Mouse (Mus musculus) forebrain, embryonic 14.5 days (tissue): ENCODE data around the gene Fzd4. TPM values are rescaled to one million over a fixed set of nuclear protein-coding genes. Genes with fewer than 3 reads are reported as not detected.

Experiments used
- ATAC-seq: fragments of 200-750 bp; cut with Nextera tagmentation; 2 replicates; pipeline ENCODE4 v1.8.0; 2017; ENCODE audit warnings: mild to moderate bottlenecking, moderate library complexity
- DNase-seq: peaks from one replicate; pipeline ENCODE4 v3.0.0-alpha.2; 2015; ENCODE audit warnings: low spot score
- H3K27ac ChIP-seq: fragments of 300-500 bp; sonication (generic); 2 replicates; pipeline ENCODE4 v1.5.1; 2014; ENCODE audit warnings: low read depth, mild to moderate bottlenecking, control low read depth, low read length, moderate library complexity
- H3K27me3 ChIP-seq: fragments of 300-500 bp; sonication (generic); replicated peaks from 2 replicates; pipeline ENCODE4 v1.6.1; 2014; ENCODE audit warnings: low read length, control low read depth, mixed read lengths; ENCODE audit not compliant: control insufficient read depth, insufficient read depth
- H3K36me3 ChIP-seq: fragments of 300-500 bp; sonication (generic); 2 replicates; pipeline ENCODE4 v1.6.1; 2014; ENCODE audit warnings: low read length, control low read depth; ENCODE audit not compliant: control insufficient read depth, insufficient read depth
- H3K4me1 ChIP-seq: fragments of 300-500 bp; sonication (generic); 2 replicates; pipeline ENCODE4 v1.6.1; 2014; ENCODE audit warnings: antibody characterized with exemption, low read length, control low read depth; ENCODE audit not compliant: control insufficient read depth, insufficient read depth
- H3K4me2 ChIP-seq: fragments of 300-500 bp; sonication (generic); 2 replicates; pipeline ENCODE4 v1.6.1; 2014; ENCODE audit warnings: mild to moderate bottlenecking, control low read depth, low read length
- H3K4me3 ChIP-seq: fragments of 300-500 bp; sonication (generic); 2 replicates; pipeline ENCODE4 v1.5.1; 2014; ENCODE audit warnings: low read depth, low read length, control low read depth
- H3K9ac ChIP-seq: fragments of 300-500 bp; sonication (generic); 2 replicates; pipeline ENCODE4 v1.6.1; 2014; ENCODE audit warnings: mild to moderate bottlenecking, low read length, control low read depth, moderate library complexity
- H3K9me3 ChIP-seq: fragments of 300-500 bp; sonication (generic); replicated peaks from 2 replicates; pipeline ENCODE4 v1.6.1; 2016; ENCODE audit warnings: low read length, control low read depth, mixed read lengths; ENCODE audit not compliant: control insufficient read depth
- WGBS: fragments of 180-500 bp; shearing (Covaris S2); extraction: QIAGEN DNeasy Blood & Tissue Kit; methylation state at CpG from one replicate; pipeline ENCODE4 v1.1.7; 2014; 5-methylcytosine and 5-hydroxymethylcytosine counted together
- polyA plus RNA-seq: library from polyadenylated mRNA; unstranded; fragments of >200 nt; fragmentation: Nextera tagmentation; extraction: Ambion mirVana; gene quantifications from 2 replicates; pipeline ENCODE4 v1.2.1, GENCODE M21; 2014

Fzd4 gene
- polyA plus RNA-seq, 1 experiment from 2014 or later, result 1.6 TPM

GRCm38 (mm10) chr7:89406011-89406410 is 1.9 kb downstream of the Fzd4 start:
- no peak overlapping the region for H3K27ac ChIP-seq
- peaks cover 12% of the 10 kb centered on the region for H3K4me1 ChIP-seq
- H3K27me3 ChIP-seq, result 0 out of 2 replicates have a peak, but pooled peaks cover 7% of the 10 kb centered on the region
- DNase-seq (no peak), ATAC-seq (no peak)
- H3K4me2 ChIP-seq, result no peak overlapping the region
- WGBS, result 65% methylated on average over 1 of the region's 1 CpGs
- no peak overlapping the region for H3K4me3 ChIP-seq
- no peaks in the 10 kb centered on the region for H3K36me3 ChIP-seq
- no peaks in the 10 kb centered on the region for H3K9me3 ChIP-seq
- no peak overlapping the region for H3K9ac ChIP-seq

- Histone ChIP-seq H3K4me2 (no peak overlapping the region), H3K9ac (no peak overlapping the region), H3K9me3 (no peaks in the 10 kb centered on the region), H3K4me1 (peaks cover 2% of the 10 kb centered on the region; the same call in 1 of the 2 replicates), H3K27me3 (no peaks in the 10 kb centered on the region), H3K36me3 (no peaks in the 10 kb centered on the region), H3K4me3 (no peak overlapping the region), H3K27ac (no peak overlapping the region)
- ATAC-seq (no peak), DNase-seq (no peak)
- WGBS, result 93% methylated on average over 24 of the region's 24 CpGs
Observed at GRCm38 (mm10) chr7:89407006-89407940, 3.1 kb downstream of the Fzd4 start.

GRCm38 (mm10) chr7:89410294-89410693 is 6.1 kb downstream of the Fzd4 start:
- H3K36me3 ChIP-seq, result no peaks in the 10 kb centered on the region
- no peak overlapping the region for H3K4me3 ChIP-seq
- no peak overlapping the region for H3K9ac ChIP-seq
- H3K4me1 ChIP-seq, result no peaks in the 10 kb centered on the region
- ATAC-seq (no peak), DNase-seq (no peak)
- H3K27ac ChIP-seq, result no peak overlapping the region
- no peaks in the 10 kb centered on the region for H3K27me3 ChIP-seq
- H3K4me2 ChIP-seq, result no peak overlapping the region
- no peaks in the 10 kb centered on the region for H3K9me3 ChIP-seq
- WGBS, result 85% methylated on average over 4 of the region's 4 CpGs

- H3K27me3 ChIP-seq, result no peaks in the 10 kb centered on the region
- ATAC-seq (no peak), DNase-seq (no peak)
- no peaks in the 10 kb centered on the region for H3K36me3 ChIP-seq
- H3K27ac ChIP-seq, result no peak overlapping the region
- H3K4me1 ChIP-seq, result no peaks in the 10 kb centered on the region
- H3K4me3 ChIP-seq, result no peak overlapping the region
- H3K9ac ChIP-seq, result no peak overlapping the region
- no peaks in the 10 kb centered on the region for H3K9me3 ChIP-seq
- WGBS, result 89% methylated on average over 3 of the region's 3 CpGs
- H3K4me2 ChIP-seq, result no peak overlapping the region
Observed at GRCm38 (mm10) chr7:89411346-89411745, 7.2 kb downstream of the Fzd4 start.

GRCm38 (mm10) chr7:89412094-89412493 is 7.9 kb downstream of the Fzd4 start:
- Histone ChIP-seq H3K27ac (no peak overlapping the region), H3K4me2 (no peak overlapping the region), H3K27me3 (no peaks in the 10 kb centered on the region), H3K9ac (no peak overlapping the region), H3K36me3 (no peaks in the 10 kb centered on the region), H3K9me3 (no peaks in the 10 kb centered on the region), H3K4me3 (no peak overlapping the region), H3K4me1 (no peaks in the 10 kb centered on the region)
- WGBS, result 87% methylated on average over 7 of the region's 7 CpGs
- no peak for DNase-seq
- ATAC-seq, result no peak

GRCm38 (mm10) chr7:89416027-89416426 is 11.9 kb downstream of the Fzd4 start:
- DNase-seq, result no peak
- WGBS, result 74% methylated on average over 4 of the region's 4 CpGs

GRCm38 (mm10) chr7:89417707-89418106 is 13.6 kb downstream of the Fzd4 start:
- ATAC-seq (no peak), DNase-seq (no peak)
- WGBS, result 89% methylated on average over 2 of the region's 2 CpGs
- no peak overlapping the region for H3K27ac ChIP-seq
- no peaks in the 10 kb centered on the region for H3K4me1 ChIP-seq
- no peak overlapping the region for H3K4me3 ChIP-seq
- no peaks in the 10 kb centered on the region for H3K36me3 ChIP-seq
- H3K4me2 ChIP-seq, result no peak overlapping the region
- H3K27me3 ChIP-seq, result no peaks in the 10 kb centered on the region
- no peak overlapping the region for H3K9ac ChIP-seq
- H3K9me3 ChIP-seq, result no peaks in the 10 kb centered on the region

More at GRCm38 (mm10) chr7:89416027-89416426, 11.9 kb downstream of the Fzd4 start:
- no peaks in the 10 kb centered on the region for H3K36me3 ChIP-seq
- no peak for ATAC-seq
- no peak overlapping the region for H3K4me3 ChIP-seq
- no peak overlapping the region for H3K9ac ChIP-seq
- H3K4me2 ChIP-seq, result no peak overlapping the region
- H3K27ac ChIP-seq, result no peak overlapping the region
- H3K4me1 ChIP-seq, result no peaks in the 10 kb centered on the region
- no peaks in the 10 kb centered on the region for H3K9me3 ChIP-seq
- H3K27me3 ChIP-seq, result no peaks in the 10 kb centered on the region

- no peak overlapping the region for H3K27ac ChIP-seq
- no peak overlapping the region for H3K4me3 ChIP-seq
- no peaks in the 10 kb centered on the region for H3K36me3 ChIP-seq
- no peaks in the 10 kb centered on the region for H3K27me3 ChIP-seq
- H3K4me2 ChIP-seq, result no peak overlapping the region
- H3K4me1 ChIP-seq, result no peaks in the 10 kb centered on the region
- H3K9ac ChIP-seq, result no peak overlapping the region
- H3K9me3 ChIP-seq, result no peaks in the 10 kb centered on the region
- DNase-seq, result no peak
- ATAC-seq, result no peak
- WGBS, result 91% methylated on average over 8 of the region's 8 CpGs
Observed at GRCm38 (mm10) chr7:89418127-89418653, 14.0 kb downstream of the Fzd4 start.
